Mouse (Mus musculus): ENCODE measurements around the gene Dsn1.
A peak's percentile ranks its signal among the peaks of the same experiment; 100 is the strongest.

The Dsn1 gene

DNA sequence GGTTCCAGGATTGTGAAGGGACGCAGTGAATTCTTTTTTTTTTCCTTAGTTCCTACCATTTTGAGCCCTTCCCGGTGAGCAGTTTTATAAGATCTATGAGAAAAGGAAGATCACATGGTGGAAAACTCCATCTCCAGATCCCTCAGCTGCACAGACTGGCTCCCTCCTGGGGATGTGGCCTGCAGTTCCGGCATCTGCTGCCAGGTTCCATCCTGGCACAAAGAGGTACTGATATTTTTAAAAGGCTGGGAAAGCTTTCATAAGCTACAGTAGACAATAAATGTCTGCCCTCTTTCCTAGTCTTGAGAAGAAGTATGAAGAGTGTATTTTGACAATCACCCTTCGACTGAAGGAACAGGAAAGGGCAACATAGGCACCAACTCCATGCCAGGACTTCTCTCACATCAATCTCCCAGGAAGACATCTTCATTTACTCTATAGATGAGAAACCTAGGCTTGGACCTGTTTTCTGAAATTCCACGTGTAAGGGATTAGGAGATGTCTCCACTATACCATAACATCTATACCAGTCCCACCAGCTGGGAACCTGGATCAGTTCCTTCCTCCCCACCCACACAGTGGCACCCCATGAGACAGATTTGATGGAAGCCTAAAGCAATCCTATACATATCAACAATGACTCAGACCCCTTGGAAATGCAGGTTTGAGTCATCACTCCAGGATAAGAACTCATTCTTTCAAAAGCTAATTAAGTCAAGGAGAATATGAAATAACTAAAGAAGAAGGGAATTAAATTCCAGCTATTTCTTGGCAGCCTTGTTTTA is 33.4 kb downstream of the Dsn1 start:
- peak in 1 of 2 experiments; percentile 62 for DNase-seq (ENCODE audit: low spot score in 2 of 2)

DNA sequence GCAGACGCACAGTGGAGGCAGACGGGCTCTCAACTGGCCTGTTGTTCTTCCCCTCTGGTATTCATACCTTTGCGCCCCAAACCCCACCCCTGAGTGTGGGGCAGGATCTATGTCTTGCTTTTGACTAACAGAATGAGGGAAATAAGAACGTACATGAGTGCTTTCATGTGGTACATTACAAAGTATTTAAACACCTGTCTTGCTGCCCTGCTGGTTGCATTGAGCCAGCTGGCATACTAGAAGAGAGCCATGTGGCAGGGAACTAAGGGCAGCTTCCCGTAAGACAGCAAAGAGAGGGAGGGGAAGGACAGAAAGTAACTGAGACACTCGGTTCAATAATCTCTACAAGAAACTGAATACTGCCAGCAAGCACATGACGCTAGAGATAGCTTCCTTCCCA is 36.7 kb downstream of the Dsn1 start:
- DNase-seq (ENCODE audit: low spot score in 2 of 2) = no peak

DNA sequence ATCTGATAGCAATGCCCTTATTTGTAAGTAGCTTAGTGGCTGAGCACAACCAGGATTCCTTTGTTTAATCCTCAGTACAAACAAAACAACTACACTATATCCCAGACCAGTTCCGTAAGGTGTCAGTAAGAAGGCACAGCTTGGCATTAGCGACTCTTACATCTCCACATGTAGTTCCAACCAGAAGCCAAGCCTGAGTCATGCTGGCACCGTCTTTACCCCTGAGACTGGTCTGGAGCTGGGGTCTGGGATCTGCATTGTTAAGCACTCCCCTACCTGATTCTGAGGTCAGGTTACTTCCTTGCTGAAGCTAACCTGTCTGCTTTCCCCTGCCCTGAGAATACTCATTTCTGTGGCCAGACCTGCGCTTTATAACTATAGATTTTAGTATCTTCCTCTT is 38.5 kb downstream of the Dsn1 start:
- no peak for DNase-seq (ENCODE audit: low spot score in 2 of 2)

DNA sequence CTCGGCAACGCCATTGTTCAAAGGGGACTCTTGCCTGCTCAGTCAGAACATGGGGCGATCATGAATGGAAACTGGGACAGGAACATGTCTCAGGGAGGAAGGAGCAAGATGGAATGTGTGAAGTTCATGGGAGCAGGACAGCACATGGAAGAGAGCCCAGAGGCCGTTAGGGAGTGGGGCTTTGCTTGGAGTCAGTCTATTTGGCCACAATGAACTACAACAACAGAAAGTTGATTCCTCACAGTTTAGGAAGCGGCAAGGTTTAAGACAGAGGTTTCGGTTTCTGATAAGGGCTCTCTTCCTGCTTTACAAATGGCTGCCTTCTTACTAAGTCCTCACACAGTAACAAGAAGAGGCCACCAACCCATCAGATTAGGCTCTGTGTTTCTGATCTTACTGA is 39.6 kb downstream of the Dsn1 start:
- no peak for DNase-seq (ENCODE audit: low spot score in 2 of 2)

DNA sequence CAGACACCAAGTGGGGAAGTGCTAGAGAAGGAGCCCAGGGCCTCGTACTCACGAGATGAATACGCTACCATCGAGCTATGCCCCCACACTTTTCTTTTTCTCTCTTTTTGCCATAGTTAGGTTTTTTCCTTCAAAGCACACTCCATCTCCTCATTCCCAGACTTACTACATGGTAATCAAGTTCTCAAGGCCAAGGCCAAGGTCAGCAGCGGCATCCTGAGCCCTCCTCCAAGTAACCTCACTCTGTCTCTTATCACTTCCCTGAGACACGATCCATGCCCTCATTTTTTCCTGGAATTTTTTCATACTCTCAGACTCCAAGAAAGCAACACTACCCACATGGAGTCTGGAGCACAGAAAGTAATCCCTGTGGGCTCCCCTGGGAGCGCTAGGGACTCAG is 43.1 kb downstream of the Dsn1 start:
- DNase-seq (ENCODE audit: low spot score in 2 of 2) = no peak

DNA sequence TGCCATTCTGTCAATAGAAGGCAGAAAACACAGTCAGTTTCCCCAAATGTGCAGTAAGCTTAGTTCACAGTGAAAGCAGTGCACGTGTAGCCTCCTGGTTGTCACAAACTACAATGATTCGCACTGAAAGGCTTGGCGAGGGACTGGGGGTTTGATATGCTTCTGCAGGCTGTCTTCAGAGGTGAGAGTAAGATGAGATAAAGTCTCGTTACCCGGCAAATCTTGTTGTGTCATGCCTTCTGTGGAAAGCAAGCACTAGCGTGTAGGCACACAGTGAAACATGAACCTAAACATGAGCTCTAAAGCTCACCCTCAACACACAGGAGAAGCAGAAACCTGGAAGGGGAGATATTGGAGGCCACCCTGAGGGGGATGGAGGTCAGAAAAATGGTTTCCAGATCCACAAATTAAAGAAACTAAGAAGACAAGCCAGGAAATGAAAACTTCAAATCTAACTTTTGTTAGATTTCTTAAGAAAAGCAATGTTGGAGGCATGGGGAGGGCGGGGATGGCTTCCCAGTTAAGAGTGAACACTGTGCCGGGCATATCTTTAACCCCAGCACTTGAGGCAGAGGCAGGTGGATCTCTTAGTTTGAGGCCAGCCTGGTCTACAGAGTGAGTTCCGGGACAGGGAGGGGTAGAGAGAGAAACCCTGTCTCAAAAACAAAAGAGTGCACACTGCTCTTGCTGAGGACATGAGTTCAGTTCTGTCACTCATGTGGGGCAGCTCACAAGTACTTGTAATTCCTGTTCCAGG is 48.3 kb downstream of the Dsn1 start:
- no peak for DNase-seq (ENCODE audit: low spot score in 2 of 2)

DNA sequence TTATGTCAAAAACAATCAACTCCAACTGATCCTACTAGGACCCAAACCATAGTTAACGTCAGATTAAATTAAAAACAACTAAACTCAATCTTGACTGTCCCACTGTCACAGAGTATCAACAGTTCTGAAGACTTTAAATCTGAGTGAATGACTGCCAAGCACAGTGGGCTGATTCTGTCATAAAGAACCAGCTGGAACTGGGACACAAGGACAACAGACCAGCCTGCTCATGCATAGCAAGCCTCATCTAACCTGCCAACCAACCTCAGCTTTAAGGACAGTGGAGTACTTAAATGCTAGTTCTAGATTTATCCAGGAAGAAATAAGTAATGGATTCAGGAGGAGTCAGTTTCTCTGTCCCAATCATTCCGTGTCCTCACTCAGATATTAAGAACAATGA is 49.9 kb downstream of the Dsn1 start:
- DNase-seq (ENCODE audit: low spot score in 2 of 2) = no peak

DNA sequence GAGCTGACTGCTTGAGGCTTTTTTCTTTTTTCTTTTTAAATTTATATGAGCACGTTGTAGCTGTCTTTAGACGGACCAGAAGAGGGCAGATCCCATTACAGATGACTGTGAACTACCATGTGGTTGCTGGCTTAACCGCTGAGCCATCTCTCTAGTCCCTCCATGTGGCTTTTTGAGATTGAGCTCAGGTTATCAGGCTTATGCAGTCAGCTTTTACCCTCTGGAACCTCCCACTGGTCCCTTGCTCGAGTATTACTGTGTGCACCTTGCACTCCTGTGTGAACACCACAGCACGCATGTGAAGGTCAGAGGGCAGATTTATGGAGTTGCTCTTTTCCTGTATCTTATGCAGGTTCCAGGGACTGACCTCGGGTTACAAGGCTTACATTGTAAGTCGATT is 50.6 kb downstream of the Dsn1 start:
- DNase-seq (ENCODE audit: low spot score in 2 of 2) = no peak

DNA sequence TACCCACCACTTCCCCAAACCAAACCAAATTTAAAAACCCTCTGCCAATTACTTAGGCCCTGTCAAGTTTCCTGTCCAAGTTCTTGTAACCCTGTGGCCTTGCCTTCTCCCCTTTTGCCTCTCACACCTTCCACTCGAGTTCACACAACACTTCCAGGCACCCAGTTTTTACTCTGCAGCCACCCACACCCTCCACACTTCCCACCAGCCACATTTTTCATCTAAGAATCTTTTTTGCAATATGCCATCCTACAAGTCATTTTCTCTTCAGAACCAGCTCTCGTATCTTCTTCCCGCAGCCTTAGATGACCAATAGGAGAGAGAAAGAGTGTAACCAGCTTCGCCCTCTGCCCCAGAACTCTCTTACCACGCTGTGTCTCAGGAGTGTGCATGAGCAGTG is 52.5 kb downstream of the Dsn1 start:
- no peak for DNase-seq (ENCODE audit: low spot score in 2 of 2)

DNA sequence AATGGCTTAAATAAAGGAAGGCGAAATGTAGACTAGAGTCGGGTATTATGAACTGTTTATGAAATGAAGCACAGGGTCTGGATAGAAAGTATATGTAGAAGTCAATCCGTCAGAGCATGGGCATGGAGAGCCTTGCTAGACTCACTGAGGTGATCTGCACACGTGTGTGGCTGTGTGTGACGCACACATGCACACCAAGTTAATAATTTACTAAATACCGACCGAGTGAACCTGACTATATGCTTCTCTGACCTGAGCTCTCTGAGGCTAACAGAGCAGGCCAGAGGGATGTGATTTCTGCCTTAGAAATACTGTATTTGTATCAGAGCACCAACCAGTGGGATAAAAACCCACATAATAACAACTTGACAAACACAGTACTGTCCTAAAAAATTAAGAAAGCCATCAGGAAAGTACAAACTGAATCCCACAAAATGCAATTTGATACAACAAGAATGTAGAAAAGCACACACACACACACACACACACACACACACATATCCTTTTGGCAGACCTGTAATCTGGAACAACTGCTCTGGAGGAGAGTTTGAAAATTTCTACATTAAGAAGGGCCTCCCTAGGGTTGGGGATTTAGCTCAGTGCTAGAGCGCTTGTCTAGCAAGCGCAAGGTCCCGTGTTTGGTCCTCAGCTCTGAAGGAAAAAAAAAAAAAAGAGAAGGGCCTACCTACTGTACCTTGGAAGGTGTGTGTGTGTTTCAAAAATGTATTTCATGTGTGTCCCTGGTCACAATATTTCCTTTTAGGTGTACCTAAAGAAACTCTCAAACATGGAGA is 55.5 kb downstream of the Dsn1 start:
- no peak for DNase-seq (ENCODE audit: low spot score in 2 of 2)

DNA sequence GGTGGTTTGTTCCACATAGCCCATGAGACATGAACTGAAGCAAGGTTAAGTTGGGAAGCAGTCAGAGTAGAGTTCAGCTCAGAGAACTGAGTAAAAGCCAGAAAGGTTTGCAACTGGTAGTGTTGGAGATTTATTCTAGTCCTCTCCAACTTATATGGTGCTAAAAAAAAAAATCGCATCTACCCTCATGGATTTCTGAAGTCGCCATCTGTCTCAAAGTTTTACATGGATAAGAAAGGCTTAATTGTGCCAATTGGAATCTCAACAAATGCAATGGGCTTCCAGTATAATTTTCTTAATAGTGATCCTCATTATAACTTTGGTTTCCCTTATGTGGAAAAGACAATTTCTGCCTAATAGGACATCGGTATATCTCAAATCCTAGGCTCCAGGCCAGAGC is 56.1 kb downstream of the Dsn1 start:
- DNase-seq (ENCODE audit: low spot score in 2 of 2) = no peak
